Mouse (Mus musculus) kidney, adult 9 months (tissue): ENCODE measurements at regions not wholly inside any gene's neighbourhood (a gene's known extent, or its start where the extent isn't known, plus 50 kb on each side); places are given as distances from the start of the nearest gene placed in this dataset.

ENCODE experiments used
- DNase-seq: peaks from one replicate; pipeline ENCODE4 v3.0.0; 2022

GRCm38 (mm10) chr9:94467846-94468245 lies 70.0 kb downstream of the 1190002N15Rik start:
- DNase-seq, result no peak

GRCm38 (mm10) chr9:94456085-94456531 lies 81.8 kb downstream of the 1190002N15Rik start:
- peak; percentile 87 for DNase-seq

GRCm38 (mm10) chr9:94455466-94455865 lies 82.4 kb downstream of the 1190002N15Rik start:
- no peak for DNase-seq

- no peak for DNase-seq
Observed at GRCm38 (mm10) chr9:94449911-94450310, 88.0 kb downstream of the 1190002N15Rik start.

- DNase-seq, result no peak
Observed at GRCm38 (mm10) chr9:94446182-94446763, 91.6 kb downstream of the 1190002N15Rik start.

- DNase-seq, result no peak
Observed at GRCm38 (mm10) chr9:94444140-94444789, 93.6 kb downstream of the 1190002N15Rik start.

- DNase-seq, result no peak
Observed at GRCm38 (mm10) chr9:94441393-94441792, 96.5 kb downstream of the 1190002N15Rik start.

- DNase-seq, result no peak
Observed at GRCm38 (mm10) chr9:94433468-94433867, 104.4 kb downstream of the 1190002N15Rik start.

GRCm38 (mm10) chr9:94432144-94432747 lies 105.6 kb downstream of the 1190002N15Rik start:
- DNase-seq, result no peak

GRCm38 (mm10) chr9:94431540-94431939 lies 106.3 kb downstream of the 1190002N15Rik start:
- no peak for DNase-seq

- no peak for DNase-seq
Observed at GRCm38 (mm10) chr9:94430996-94431395, 106.9 kb downstream of the 1190002N15Rik start.

- no peak for DNase-seq
Observed at GRCm38 (mm10) chr9:94426740-94427139, 111.1 kb downstream of the 1190002N15Rik start.

- DNase-seq, result no peak
Observed at GRCm38 (mm10) chr9:94425804-94426203, 112.1 kb downstream of the 1190002N15Rik start.

- DNase-seq, result no peak
Observed at GRCm38 (mm10) chr9:94424438-94425135, 113.3 kb downstream of the 1190002N15Rik start.

GRCm38 (mm10) chr9:94410546-94410945 lies 127.3 kb downstream of the 1190002N15Rik start:
- DNase-seq, result no peak

- DNase-seq, result no peak
Observed at GRCm38 (mm10) chr9:94410042-94410441, 127.8 kb downstream of the 1190002N15Rik start.

- peak; percentile 49 for DNase-seq
Observed at GRCm38 (mm10) chr9:94408635-94409323, 129.1 kb downstream of the 1190002N15Rik start.

- DNase-seq, result no peak
Observed at GRCm38 (mm10) chr9:94407671-94408070, 130.2 kb downstream of the 1190002N15Rik start.

- no peak for DNase-seq
Observed at GRCm38 (mm10) chr9:94404551-94404950, 133.3 kb downstream of the 1190002N15Rik start.

GRCm38 (mm10) chr9:94400596-94400995 lies 137.3 kb downstream of the 1190002N15Rik start:
- DNase-seq, result no peak

- DNase-seq, result no peak
Observed at GRCm38 (mm10) chr9:94395215-94395614, 142.7 kb downstream of the 1190002N15Rik start.

- DNase-seq, result no peak
Observed at GRCm38 (mm10) chr9:94386190-94386589, 151.7 kb downstream of the 1190002N15Rik start.

- no peak for DNase-seq
Observed at GRCm38 (mm10) chr9:94382293-94382692, 155.6 kb downstream of the 1190002N15Rik start.
